Mouse (Mus musculus) layer of hippocampus, postnatal 14 days (tissue): Measurements from ENCODE around the gene Mtx3. TPM values are rescaled to one million over a fixed set of nuclear protein-coding genes. Genes with fewer than 3 reads are reported as not detected.
A peak's percentile ranks its signal among the peaks of the same experiment; 100 is the strongest.

Source experiments
- DNase-seq, 2 experiments: peaks; one replicate each; pipeline ENCODE4 v3.0.0; 2021 to 2022; ENCODE audit warnings: low spot score in 2 of 2, mixed read lengths in 1 of 2
- total RNA-seq, 2 experiments: library from RNA; stranded (reverse); gene quantifications; 2 replicates each; pipeline ENCODE4 v1.2.3; 2021

The Mtx3 gene
- total RNA-seq, 2 experiments from 2014 or later = 32.3 to 33.1 TPM

GRCm38 (mm10) chr13:92882986-92883720, 38.6 kb downstream of the Mtx3 start:
- no peak for DNase-seq

- DNase-seq = no peak
Measured at GRCm38 (mm10) chr13:92884206-92884605, 39.6 kb downstream of the Mtx3 start.

GRCm38 (mm10) chr13:92884930-92885329, 40.4 kb downstream of the Mtx3 start:
- DNase-seq = no peak

- DNase-seq = no peak
Measured at GRCm38 (mm10) chr13:92899087-92899486, 54.5 kb downstream of the Mtx3 start.

- no peak for DNase-seq
Measured at GRCm38 (mm10) chr13:92903291-92903690, 58.7 kb downstream of the Mtx3 start.

GRCm38 (mm10) chr13:92905944-92906343, 61.4 kb downstream of the Mtx3 start:
- no peak for DNase-seq

GRCm38 (mm10) chr13:92907366-92907765, 62.8 kb downstream of the Mtx3 start:
- peak in 1 of 2 experiments; percentile 0 for DNase-seq

Other genes starting within 250 kb of the Mtx3 start
- gene Serinc5, start 233.7 kb upstream of the Mtx3 start, total RNA-seq = 10 to 100 TPM; 70.0 to 72.2 TPM
- gene Thbs4, start 49.9 kb upstream of the Mtx3 start, total RNA-seq = 10 to 100 TPM; 11.7 to 13.5 TPM